Mouse (Mus musculus) thymus, postnatal 14 days (tissue): Measurements from ENCODE around the gene 1810049J17Rik.

ENCODE experiments used
- DNase-seq: peaks from one replicate; pipeline ENCODE4 v3.0.0; 2021

The 1810049J17Rik gene

DNA sequence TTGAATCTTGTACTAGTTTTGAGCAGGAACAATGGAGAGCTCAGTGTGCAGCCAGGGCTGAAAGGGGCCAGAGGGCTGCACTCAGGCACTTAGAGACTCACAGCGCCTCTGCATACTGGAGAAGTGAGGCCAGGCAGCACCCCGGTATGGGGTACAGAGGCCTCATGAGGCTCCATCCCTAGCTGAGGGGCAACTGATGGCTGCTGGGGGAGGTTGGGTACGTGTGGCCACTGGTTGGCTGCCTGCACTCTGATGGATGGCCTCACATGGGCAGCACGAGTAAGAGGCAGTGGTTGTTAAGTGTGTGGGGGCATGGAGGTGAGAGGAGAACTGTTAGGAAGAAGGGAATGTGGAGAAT is 19.7 kb upstream of the 1810049J17Rik start:
- no peak for DNase-seq

DNA sequence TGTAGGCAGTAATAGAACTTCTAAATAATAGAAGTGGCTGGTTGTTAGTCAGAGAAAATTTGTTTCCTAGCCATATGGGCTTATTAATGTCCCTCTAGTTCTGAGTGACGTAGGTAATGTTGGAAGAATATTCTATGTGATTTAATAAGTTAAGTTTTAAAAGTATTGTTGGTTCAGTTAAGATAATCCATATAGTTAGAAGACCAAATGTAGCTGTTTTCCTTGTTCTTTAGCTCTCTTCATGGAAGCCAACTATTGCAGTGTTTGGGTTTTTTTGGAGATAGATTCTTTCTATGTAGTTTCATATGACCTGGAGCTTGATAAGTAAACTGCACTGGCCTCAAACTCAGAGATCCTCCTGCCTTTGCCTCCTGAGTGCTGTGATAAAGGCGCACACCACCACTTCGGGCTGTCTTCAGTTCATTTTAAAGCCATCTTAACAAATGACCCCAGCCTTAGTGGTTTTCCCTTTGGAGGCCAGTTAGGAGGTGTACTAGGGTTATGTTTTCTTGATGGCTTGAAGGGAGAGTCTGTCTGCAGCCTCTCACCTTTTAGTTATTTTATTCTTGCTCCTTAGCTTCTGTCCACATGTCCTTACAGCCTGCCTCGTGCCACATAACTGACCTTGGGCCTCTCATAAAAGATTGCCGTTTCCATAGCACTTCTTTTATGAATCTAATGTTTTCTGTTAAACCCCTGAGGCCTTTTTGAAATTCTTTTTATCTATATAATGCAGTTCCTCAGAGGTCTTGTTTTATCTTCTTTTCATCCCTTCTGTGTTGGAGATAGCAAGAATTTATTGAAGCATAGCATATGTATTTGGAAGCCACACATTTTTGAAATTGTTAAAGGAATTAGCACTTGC is 19.1 kb upstream of the 1810049J17Rik start:
- DNase-seq = no peak

GRCm38 (mm10) chr15:12337779-12338137 is 16.1 kb upstream of the 1810049J17Rik start:
- no peak for DNase-seq

DNA sequence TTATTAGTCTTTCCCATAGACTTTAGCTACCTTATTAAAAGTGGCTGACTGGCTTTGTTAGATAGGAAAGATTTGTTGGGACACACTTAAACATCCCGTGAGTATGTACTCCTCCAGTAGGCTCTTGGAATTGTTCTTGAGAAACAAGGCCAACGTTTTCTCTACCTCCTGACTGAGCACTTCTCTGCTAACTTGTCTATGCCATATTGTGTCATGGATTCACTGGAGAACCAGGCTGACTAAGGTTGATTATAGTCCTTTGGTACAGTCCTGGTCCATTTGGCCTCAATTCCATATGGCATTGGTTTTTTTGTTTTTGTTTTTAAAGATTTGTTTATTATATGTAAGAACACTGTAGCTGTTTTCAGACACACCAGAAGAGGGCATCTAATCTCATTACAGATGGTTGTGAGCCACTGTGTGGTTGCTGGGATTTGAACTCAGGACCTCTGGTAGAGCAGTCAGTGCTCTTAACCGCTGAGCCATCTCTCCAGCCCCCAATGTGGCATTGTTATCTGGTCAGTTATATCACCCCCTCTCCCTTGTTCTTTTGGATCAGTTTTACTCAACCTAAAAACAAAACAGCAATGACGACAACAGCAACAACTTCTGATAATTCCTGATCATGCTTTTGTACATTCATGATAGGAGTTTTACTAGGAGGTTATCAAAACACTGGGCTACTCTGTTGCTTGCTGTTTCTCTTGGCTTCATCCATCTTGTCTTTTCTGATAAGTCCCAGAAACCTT is 15.5 kb upstream of the 1810049J17Rik start:
- no peak for DNase-seq

- DNase-seq = no peak
Measured at GRCm38 (mm10) chr15:12334381-12334780, 12.7 kb upstream of the 1810049J17Rik start.

GRCm38 (mm10) chr15:12331300-12331699 is 9.6 kb upstream of the 1810049J17Rik start:
- DNase-seq = no peak

DNA sequence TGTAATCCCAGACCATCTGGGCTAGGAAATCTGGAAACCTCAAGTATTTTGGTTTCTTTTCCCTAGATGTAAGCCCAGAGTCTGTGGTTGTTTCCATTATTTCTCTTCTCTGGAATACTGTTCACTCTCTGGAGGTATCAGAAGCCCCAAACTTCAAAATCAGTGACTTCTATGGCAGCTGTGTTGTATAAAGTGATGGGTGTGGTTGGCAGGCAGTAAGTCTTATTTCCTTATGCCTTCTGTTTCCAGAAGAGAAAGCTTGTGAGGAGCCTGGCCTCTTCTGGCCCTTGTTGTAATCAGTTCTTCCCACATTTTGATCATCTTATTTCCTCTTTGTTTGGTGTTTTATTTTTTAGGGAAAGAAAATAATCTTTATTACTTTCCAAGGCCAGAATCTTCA is 9.2 kb upstream of the 1810049J17Rik start:
- no peak for DNase-seq

DNA sequence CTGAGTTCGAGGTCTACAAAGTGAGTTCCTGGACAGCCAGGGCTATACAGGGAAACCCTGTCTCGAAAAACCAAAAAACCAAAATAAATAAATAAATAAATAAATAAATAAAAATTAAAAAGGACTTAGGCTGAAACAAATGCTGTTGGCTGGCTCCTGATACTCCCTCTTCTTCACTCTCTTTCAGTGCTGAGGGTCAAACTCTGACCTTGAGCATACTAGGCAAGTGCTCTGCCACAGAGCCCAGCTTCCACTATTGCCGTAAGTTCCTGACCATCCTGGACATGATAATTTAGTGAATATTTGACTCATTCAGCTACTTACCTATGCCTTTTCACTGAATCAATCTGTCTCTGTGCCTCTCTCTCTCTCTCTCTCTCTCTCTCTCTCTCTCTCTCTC is 8.7 kb upstream of the 1810049J17Rik start:
- DNase-seq = no peak

DNA sequence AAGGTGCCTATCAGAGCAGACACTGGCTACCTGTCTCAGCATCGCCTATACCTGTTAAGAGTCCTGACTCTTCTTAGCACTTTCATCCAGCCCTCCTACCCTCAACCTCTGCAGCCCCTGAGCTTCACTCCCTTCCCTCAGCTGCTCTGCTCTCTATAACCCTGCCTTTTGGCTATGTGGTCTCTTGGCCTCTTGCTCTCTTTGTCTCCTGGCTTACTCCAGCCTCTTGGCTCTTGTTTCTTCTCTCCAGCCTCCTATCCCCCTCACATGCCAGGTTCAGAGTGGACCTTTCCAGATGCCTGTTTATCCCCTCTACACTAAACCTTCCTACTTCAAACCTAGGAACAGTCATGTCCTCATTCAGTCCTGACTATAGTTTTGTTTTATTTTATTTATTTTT is 2.6 kb upstream of the 1810049J17Rik start:
- no peak for DNase-seq

DNA sequence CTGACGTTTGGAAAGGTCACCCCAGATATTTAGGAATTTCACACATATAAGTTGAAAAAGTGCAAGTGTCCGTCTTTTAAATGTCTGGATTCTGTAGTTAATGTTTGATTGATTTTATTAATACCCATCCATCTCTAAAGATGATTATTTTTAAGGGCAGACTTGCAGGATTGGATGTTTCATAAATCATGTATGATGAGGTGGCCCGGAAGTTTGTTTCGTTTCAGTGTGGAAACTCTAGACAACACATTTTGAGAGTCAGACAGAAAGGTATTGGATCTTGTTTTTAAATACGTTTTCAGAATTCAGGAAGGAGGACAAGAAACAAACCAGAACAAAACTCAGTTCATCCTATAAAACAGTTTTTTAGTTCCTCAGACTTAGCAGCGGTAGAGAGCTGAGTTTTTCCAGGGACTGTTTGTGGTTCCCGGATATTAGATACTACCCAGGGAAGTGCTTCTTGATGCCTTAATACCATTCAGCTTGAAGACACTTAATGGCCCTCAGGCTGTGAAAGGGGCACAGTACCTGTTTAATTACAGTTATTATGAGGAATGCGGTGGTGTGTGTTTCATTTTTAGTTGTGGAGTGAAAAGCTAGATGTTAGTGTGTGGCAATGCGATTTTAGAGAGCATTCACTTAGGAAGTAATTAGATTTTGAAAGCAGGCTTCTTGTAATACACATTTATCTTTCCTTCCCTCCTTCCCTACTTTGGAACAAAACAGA is 1.1 kb upstream of the 1810049J17Rik start:
- no peak for DNase-seq

DNA sequence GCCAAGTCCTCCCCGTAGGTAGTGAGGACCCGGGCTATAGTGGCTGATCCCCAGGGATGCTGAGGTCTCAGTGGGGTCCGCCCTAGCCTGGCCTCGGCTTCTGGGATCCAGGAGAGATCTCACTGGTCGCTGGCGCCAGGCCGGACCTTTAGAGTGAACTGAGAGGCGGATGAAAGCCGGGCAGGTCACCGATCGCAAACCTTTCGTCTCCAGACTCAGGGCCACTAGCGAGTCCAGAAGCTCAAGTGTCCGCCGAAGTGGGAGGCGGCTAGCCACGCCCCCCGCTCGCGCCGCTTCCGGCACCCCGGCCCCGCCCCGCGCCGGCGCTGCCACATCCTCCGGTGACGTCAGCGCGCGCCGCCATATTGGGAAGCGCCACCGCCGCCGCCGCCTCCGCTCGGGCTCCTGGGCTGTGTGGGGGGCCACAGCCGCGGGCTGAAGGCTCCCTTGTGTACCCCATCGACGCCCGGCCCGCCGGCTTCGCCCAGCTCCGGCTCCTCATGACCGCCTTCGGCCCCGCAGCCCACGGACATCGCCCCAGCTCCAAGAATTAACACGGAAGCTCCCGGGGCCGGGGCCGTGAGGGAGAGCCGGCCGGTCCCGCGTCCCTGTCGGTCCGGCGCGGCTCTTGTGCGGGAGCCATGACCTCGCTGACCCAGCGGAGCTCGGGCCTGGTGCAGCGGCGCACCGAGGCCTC is 460 bp downstream of the 1810049J17Rik start, which contains the start of gene Golph3:
Gene Golph3, plus strand, starts transcription at position 360 of the 697 bp plus-strand sequence.
- peak; percentile 96 for DNase-seq

DNA sequence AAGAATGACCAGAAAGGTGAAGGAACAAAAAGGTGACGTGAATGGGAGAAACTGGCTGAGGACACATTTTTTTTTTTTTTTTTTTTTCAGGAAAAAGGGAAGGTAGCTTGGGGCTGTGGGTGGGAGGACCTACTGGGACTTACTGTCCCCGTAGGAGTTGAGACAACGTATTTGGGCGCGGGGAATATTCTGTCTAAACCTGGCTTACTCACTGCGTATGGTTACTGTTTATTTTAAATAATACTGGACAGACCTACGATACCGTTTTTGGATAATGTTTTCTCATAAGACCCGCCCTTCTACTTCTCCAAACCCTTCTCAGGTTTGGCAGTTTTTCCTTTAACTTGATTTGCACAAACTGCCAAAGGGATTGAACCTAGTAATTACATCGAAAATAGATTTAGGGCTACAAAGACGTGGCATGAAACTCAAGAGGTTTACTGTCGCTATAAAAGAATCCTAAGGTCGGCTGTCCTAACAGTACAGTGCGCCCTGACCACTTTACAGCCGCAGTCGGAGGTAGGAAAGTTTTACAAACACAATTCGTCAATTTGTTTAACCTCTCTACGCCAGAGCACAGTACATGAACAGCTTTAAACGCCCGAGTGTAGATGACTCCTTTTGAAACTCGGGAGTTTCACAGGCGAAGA is 1.1 kb downstream of the 1810049J17Rik start:
- DNase-seq = no peak

- DNase-seq = no peak
Measured at GRCm38 (mm10) chr15:12319889-12320288, 1.8 kb downstream of the 1810049J17Rik start.

- DNase-seq = no peak
Measured at GRCm38 (mm10) chr15:12318451-12318850, 3.2 kb downstream of the 1810049J17Rik start.

DNA sequence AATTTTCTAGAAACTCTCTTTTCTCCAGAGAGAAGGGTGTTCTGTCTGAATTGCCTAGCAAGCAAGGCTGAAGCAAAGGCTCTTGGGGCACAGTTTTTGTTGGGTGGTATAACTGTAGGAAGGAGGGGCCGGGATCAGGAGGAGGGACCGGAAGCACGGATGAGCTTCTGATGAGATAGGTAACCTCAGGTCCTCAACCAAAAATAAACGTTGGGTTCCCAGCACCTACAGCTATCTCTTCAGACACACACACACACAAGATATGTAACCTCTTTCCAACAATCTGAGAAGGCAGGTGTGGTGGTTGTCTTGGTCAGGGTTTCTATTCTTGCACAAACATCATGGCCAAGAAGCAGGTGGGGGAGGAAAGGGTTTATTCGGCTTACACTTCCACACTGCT is 4.4 kb downstream of the 1810049J17Rik start:
- no peak for DNase-seq

DNA sequence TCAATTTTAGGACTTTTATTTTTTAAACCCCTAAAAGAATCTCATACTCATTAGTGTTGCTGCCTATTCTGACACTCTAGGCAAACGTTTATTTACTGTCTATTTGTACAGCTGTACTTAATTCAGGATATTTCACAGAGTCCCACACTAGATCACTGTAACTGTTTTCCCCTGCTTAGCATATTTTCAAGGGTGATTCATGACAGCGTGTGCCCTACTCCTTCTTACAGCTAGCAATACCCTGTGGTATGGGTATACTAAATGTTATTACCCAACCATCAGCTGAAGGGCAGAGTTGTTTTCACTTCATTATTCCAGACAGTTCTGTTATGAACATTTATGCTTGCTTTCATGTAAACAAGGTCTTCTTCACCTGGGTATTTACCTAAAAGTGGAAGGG is 5.7 kb downstream of the 1810049J17Rik start:
- DNase-seq = no peak

GRCm38 (mm10) chr15:12314584-12314983 is 7.1 kb downstream of the 1810049J17Rik start:
- DNase-seq = no peak

DNA sequence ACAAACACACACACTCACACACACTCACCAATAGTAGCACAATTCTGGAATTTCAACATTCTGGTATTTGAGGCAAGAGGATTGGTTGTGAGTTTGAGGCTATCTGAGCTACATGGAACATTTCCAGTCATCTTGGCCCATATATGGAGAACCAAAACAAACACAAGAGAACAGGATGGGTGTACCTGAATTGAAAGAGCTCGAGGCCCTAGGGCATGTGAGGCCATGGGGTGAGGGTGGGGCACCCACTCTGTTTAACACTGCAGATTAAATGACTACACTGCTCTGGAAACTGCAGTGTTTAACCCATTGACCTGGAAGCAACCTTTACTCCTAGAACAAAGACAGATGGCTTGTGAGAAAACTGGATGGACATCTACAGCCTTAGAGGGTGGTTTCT is 8.4 kb downstream of the 1810049J17Rik start:
- DNase-seq = no peak

DNA sequence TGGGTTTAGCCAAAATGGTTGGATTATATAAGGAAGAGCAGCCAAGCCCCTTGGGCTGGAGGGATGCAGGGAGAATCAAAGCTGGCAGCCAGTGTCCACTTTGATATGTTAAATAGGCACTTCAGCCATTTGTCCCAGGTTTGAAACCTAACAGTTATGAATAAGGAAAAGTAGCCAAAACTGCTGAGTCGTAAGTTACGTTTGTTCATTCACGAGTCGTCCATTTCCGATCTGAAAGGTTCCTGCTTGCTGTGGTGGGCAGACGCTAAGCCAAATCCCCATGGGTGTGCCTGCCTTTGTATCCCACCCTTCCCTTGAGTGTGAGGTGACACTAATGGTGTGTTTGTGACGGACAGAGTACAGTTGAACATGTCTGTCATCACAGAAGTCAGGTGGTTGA is 10.2 kb downstream of the 1810049J17Rik start:
- DNase-seq = no peak

DNA sequence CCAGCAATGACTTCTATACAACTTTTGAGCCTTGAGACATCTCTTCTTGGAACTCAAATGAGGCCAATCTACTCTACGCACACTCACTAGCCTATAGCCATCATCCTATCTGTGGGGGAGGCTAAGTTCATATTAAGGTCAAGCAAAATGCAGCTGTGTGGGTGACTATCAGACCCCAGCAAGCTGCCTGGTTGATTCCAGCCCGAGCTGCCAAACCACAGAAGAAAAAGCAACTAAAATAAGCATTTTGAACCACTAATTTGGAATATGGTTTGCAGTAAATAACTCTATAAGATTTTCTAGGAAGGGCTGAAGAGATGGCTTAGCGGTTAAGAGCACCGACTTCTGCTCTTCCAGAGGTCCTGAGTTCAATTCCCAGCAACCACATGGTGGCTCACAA is 11.0 kb downstream of the 1810049J17Rik start:
- no peak for DNase-seq

- no peak for DNase-seq
Measured at GRCm38 (mm10) chr15:12308539-12308938, 13.2 kb downstream of the 1810049J17Rik start.

GRCm38 (mm10) chr15:12307114-12307513 is 14.6 kb downstream of the 1810049J17Rik start:
- no peak for DNase-seq
